Mouse (Mus musculus) kidney, adult 2 months (tissue): ENCODE data around the gene Ccdc43.

Experiments used
- CTCF ChIP-seq: fragments of 200-500 bp; conservative IDR thresholded peaks from 2 replicates; pipeline ENCODE4 v1.5.1; 2011; ENCODE audit warnings: low read depth, mild to moderate bottlenecking, control low read depth, low read length, moderate library complexity, mixed read lengths; ENCODE audit not compliant: insufficient read depth, insufficient read length
- POLR2A ChIP-seq: fragments of 200-500 bp; IDR thresholded peaks from one replicate; pipeline ENCODE4 v1.6.1; 2011; ENCODE audit warnings: low read depth, low read length, control low read depth

- TF ChIP-seq CTCF (no peak), POLR2A (no peak)
Observed at GRCm38 (mm10) chr11:102646226-102646625, 51.4 kb downstream of the Ccdc43 start.
